Mouse (Mus musculus) gonadal fat pad, adult 2 months (tissue): ENCODE results near the gene Ppp1cc. TPM values are rescaled to one million over a fixed set of nuclear protein-coding genes. Genes with fewer than 3 reads are reported as not detected.
"Not testable (repeated sequence)": the region's sequence is repeated elsewhere in the genome, so short reads cannot be mapped to it uniquely, and the experiment has no call there.

Source experiments
- DNase-seq: peaks from one replicate; pipeline ENCODE4 v3.0.0-alpha.2; 2012; ENCODE audit warnings: low read depth
- polyA plus RNA-seq: library from polyadenylated mRNA; depleted of rRNA; stranded (reverse); fragments of >200 nt; gene quantifications from 2 replicates; pipeline ENCODE4 v1.2.3, GENCODE M21; 2012

The Ppp1cc gene
- polyA plus RNA-seq, 1 experiment: 97.8 TPM

DNA sequence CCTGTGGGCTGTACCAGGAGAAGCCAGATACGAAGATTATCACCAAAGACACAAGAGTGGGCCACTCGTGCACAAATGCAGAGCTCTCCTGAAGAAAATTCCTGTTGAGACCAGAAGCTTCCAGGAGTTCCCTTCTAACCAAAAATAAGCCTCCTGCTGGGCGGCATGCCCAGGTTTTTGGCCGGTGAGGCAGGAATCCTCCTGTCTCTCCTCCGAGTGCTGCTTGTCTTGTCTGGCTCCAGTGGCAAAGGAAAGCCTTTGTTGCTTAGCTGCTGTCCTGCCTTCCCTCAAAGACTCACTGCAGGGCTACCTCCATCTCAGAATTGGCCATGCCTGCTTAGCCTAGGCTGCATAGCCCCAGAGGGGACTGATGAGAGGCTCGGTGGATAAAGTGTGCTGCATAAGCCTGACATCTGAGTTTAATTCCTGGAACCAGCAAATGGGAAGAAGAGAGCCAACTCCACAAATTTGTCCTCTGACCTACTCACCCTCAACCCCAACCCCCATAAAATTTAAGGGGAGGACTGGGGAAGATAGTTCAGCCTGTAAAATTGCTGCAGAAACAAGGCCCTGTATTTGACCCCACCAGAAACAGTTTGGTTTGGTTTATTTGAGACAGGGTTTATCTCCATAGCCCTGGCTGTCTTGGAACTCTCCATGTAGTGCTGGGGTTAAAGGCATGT lies 7.3 kb downstream of the Ppp1cc start:
- no peak for DNase-seq

DNA sequence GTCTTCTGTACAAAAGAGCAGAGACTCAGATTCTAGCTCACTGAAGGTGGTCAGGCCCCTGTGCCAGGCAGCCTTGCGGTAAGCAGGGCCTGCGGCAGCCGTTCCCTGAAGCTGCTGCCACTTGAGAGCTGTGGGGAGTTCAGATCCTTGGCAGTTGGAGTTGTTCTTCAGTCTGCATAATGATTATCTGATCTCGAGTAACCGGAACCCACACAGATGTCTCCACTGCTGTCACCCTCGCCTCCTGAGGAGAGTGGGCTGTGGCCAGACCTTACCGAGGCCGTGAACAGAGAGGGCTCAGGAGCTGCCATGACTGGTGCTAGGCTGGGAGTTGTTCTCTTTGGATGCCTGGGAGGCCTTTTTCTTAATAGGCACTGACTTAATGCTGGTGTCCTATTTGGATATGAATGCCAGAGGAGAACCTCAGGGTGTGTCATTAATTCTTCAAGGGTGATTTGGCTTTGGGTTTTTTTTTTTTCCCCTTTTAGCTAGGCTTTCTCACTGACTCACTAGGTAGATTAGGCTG lies 8.6 kb downstream of the Ppp1cc start:
- DNase-seq: no peak

DNA sequence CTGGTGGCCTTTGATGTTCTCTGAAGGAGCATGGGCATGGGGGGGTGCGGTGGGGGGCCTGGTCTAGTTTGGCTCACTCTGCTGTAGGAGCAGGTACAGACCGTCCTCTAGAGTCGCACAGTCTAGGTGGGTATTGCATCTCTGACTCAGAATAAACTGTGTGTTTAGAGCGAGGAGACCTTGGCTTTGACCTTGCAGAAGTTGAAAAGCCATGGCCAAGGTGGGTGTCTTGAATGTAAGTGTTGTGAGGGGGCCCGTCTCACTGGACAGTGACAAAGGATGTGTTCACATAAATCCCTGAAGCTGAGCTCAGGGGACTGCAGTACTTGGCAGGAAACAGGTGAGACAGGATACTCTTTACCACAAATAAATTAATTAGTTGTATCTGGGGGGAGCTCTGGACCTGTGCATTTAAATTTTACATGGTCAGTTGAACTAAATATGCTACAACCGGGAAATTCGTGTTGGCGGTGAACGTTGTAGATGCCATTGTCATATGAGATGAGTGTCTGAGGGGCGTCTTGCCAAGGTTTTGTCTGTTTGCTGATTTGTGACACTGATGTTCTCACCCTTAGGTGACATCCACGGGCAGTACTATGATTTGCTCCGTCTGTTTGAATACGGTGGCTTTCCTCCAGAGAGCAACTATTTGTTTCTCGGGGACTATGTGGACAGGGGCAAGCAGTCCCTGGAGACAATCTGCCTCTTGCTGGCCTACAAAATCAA lies 10.4 kb downstream of the Ppp1cc start:
- DNase-seq: no peak

GRCm38 (mm10) chr5:122171058-122171457 lies 13.0 kb downstream of the Ppp1cc start:
- no peak for DNase-seq

- DNase-seq: no peak
These were observed 17.3 kb downstream of the Ppp1cc start for GRCm38 (mm10) chr5:122175402-122175801.

DNA sequence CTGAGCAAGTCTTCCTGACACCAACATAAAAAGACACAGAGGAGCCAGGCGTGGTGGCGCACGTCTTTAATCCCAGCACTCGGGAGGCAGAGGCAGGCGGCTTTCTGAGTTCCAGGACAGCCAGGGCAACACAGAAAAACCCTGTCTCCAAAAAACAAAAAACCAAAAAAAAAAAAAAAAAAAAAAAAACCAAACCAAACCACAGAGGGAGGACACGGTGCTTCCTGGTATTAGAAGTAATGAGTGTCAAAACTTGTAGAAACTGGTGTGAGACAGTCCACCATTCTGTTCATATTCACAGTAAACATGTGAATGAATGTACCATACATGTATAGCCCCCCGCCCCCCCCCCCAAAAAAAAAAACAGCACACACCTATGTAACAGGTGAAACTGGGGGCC lies 17.9 kb downstream of the Ppp1cc start:
- no peak for DNase-seq

DNA sequence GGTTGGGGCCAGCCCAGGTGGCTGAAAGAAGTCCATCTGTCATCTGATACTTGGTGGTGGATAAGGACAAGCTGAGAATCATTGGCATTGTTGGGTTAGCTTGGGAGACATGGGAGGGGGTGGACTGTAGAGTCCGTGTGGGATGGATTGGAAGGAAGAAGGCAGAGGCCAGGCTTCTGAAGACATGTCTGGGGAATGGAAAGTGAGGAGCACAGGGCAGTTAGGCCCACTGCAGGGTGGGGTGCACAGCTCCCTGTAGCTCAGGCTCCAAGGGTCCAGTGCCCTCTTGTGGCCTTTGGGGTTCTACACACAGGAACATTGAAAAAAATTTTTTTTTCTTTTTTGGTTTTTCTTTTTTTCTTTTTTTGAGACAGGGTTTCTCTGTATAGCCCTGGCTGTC lies 18.3 kb downstream of the Ppp1cc start:
- DNase-seq: no peak

DNA sequence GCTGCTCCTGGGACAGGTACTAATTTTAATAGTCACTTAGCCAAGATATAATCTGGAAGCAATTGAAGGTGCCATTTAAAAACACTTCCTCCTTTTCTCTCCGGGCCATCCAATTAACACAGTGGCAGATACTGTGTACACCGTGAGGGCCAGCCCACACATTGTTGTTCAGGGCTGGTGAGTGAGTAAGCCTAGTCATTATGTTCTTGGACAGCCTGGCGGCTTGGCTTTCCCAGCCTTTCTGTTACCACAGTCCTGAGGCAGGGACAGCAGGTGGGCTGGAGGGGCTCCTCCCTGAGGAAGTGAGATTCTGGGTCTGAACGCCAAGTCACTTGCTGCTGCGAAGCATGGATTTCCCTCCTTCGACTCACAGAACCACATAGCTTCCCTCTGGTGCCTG lies 21.6 kb downstream of the Ppp1cc start:
- DNase-seq: no peak

DNA sequence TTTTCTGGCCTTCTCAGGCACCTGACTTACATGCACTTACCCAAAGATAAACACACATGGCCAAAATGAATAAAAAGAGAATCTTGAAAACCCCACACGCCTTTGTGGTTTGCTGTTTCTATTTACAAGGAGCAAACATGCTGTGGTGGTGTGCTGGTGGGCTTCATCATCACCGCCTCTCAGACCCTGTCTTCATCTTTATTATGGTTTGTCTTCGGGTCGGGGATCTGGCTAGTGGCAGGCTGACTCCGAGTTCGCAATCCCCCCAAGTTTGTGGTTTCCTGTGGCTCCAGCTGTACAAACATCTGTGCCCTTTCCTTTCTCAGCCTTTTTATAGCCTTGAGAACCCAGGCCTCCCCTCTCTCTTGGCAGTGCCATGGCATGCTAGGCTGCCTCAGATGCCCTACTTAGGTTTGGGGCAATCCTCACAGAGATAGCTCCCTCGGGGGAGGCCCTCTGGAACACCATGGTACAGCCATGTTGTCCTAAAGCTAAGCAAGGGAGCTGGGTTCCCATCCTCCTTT lies 26.3 kb downstream of the Ppp1cc start:
- no peak for DNase-seq

GRCm38 (mm10) chr5:122184858-122185257 lies 26.8 kb downstream of the Ppp1cc start:
- not testable (repeated sequence) for DNase-seq

DNA sequence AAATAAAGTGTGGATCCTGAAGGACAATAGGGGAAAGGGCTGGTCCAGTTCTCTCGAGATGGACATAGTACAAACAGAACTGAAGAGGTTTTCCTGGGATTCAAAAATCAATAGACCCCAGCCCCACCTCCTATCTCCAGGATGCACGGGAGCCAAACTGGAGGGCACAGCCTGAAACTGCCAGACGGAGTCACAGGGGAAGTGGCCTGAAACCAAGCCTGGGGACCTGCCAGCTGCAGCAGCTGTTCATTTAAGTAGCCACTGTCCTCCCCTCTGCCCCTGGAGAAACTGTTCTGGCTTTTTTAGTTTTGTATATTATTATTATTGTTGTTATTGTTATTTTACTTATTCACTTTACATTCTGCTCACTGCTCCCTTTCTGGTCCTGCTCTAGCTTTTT lies 31.0 kb downstream of the Ppp1cc start:
- DNase-seq: no peak

GRCm38 (mm10) chr5:122190465-122190864 lies 32.4 kb downstream of the Ppp1cc start:
- DNase-seq: no peak

DNA sequence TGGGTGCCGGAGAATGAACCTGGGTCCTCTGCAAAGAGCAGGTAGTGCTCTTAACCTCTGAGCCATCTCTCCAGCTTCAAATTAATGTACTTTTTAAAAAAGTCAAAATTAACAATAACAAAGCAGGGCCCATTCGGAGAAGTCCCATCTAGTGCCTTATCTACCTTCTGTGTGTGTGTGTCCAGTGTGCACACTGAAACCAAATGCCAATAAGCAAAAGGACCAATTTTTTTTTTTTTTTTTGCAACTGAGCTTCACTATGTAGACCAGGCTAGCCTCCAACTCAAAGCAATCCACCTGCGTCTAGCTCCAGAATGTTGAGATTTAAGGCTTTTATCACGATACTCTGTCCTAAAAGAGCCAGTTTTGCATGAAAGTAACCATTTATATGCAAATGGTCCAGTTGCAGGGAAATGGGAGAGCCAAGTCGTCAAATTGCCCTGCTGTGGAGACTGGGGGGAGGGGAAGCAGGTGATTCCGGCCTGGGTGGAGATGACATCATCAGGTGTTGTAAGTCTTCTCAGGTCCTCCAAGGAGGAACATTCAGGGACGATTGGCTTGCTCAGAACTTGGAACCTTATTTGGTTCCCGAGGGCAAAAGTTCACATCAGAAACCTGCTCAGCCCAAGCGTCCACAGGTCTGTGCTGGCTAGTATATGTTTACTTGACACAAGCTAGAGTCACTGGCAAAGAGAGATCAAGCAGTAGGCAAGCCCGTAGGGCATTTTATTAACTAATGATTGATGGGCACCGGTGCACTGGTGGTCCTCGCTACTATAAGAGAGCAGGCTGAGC lies 33.4 kb downstream of the Ppp1cc start:
- no peak for DNase-seq

DNA sequence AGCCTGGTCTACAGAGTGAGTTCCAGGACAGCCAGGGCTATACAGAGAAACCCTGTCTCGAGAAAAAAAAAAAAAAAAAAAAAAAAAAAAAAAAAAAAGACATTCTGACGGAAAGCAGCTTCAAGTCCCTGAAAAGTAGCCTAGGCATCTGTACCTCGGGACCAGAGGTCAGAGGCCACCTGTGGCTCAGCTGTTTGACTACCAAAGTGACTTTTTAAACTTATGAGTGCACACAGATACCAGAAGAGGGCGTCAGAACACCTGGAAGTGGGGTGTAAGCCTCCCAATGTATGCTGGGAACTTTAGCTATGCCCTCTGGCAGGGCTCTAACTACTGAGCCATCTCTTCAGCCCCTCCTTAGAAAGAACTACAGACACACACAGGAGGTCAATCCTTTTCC lies 34.3 kb downstream of the Ppp1cc start:
- no peak for DNase-seq

DNA sequence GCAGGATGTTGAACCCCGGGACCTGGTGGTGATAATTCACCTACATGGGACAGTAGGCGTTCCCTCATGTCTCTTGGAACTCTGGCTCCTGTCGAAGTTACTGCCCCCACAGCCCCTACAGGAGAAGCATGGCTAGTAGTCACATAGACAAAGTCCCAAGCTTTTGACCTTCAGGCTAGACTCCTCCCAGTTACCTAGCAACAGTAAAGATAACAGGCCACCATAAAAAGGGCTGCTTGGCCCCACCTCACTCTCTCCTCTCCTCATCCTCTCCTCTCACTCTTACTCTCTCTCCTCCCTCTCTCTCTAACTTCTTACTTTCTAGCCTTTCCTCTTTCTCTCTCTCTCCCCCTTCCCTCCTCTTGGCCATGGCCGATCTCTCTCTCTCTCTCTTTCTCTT lies 42.8 kb downstream of the Ppp1cc start:
- no peak for DNase-seq

- no peak for DNase-seq
These were observed 43.8 kb downstream of the Ppp1cc start for GRCm38 (mm10) chr5:122201904-122202303.

DNA sequence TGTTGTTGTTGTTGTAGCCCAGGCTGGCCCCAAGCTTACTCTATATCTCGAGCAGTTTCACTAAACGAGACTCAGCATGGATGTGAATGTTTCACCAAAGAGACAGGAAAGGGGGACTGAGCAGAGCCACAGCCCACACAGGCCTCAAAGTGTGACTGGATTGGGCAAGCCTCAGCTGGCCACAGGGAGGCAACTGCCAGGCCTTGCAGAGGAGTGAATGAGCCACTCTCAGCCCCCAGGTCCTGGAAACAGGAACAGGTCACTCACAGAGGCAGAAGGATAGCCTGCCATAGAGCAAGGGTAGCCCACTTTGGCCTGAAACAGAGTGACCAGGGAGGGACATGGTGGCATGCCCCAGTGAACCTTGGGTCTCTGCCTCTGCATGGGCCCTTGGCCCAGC lies 46.1 kb downstream of the Ppp1cc start:
- DNase-seq: no peak

GRCm38 (mm10) chr5:122206475-122206874 lies 48.4 kb downstream of the Ppp1cc start, which contains the start of gene Hvcn1:
TSS of gene Hvcn1 (plus strand) at chr5:122206804.
- DNase-seq: no peak

DNA sequence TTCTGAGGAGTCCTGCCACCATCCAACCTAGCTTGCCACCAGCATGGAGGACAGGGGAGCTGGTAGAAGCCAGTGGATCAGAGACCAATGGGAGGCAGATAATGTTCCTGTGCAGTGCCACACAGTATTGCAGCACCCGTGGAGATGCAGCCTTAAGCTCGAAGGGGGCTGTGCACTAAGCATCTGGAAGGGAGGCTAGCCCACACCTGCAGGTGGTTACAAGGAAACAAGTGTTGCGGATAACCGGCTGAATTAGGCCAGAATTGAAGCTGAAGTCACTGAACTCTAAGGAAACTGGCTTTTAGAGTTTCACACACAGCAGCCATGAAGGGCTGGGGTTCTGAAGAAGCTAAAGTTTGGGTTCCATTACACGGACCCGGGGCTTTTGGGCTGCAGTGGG lies 50.8 kb downstream of the Ppp1cc start:
- DNase-seq: no peak

- DNase-seq: no peak
These were observed 51.7 kb downstream of the Ppp1cc start for GRCm38 (mm10) chr5:122209591-122210368.

GRCm38 (mm10) chr5:122210890-122211289 lies 52.8 kb downstream of the Ppp1cc start:
- DNase-seq: no peak
